ENCODE assay signal across 9 mouse cellular contexts in genomic region chr14:25548650-25549049, GRCm38 (mm10).
DNase-seq lines count a peak whose midpoint lies in the region; ATAC-seq lines count a peak whose summit lies in the region.
"Had no signal": no experiment of that assay in that cellular context is flagged by ENCODE, and none has a peak within 500 bp of the region (broad histone marks: within the 10 kb centered on the region; RNA-seq: fewer than 3 reads in every experiment).

No protein-coding gene starts in this region.

- H3K27ac ChIP-seq in hindbrain, embryonic 11.5 days (ENCODE audit: low read depth, low read length), result peak overlapping the region; percentile 59; the same call in 1 of the 2 replicates
- H3K27ac ChIP-seq in limb, embryonic 15.5 days, result peak overlapping the region; percentile 40; the same call in 1 of the 2 replicates
- H3K27ac ChIP-seq: liver, embryonic 13.5 days had no signal

- peaks cover 8% of the 10 kb centered on the region; the same call in 1 of the 2 replicates for H3K36me3 ChIP-seq in hindbrain, embryonic 11.5 days (ENCODE audit: control insufficient read depth, insufficient read depth, low read length)
- H3K36me3 ChIP-seq in limb, embryonic 15.5 days, result peaks cover 13% of the 10 kb centered on the region

- WGBS in hindbrain, embryonic 11.5 days, result 69% methylated on average over 6 of the region's 6 CpGs
- 38% methylated on average over 6 of the region's 6 CpGs for WGBS in limb, embryonic 15.5 days

- no peak overlapping the region for H3K4me2 ChIP-seq in hindbrain, embryonic 11.5 days (replicated peaks; ENCODE audit: low read depth, low read length)
- no peak overlapping the region for H3K4me2 ChIP-seq in limb, embryonic 15.5 days
- H3K4me2 ChIP-seq: liver, embryonic 13.5 days had no signal

- H3K9ac ChIP-seq in hindbrain, embryonic 11.5 days (ENCODE audit: low read depth, low read length), result no peak overlapping the region
- no peak overlapping the region for H3K9ac ChIP-seq in limb, embryonic 15.5 days
- H3K9ac ChIP-seq: liver, embryonic 13.5 days had no signal

- H3K9me3 ChIP-seq in hindbrain, embryonic 11.5 days (ENCODE audit: control insufficient read depth, low read length), result no peaks in the 10 kb centered on the region
- no peaks in the 10 kb centered on the region for H3K9me3 ChIP-seq in limb, embryonic 15.5 days
- H3K9me3 ChIP-seq: liver, embryonic 13.5 days had no signal

- H3K4me3 ChIP-seq in hindbrain, embryonic 11.5 days (ENCODE audit: low read depth, low read length), result no peak overlapping the region
- no peak overlapping the region for H3K4me3 ChIP-seq in limb, embryonic 15.5 days
- H3K4me3 ChIP-seq: liver, embryonic 13.5 days had no signal

- no peak for ATAC-seq in hindbrain, embryonic 11.5 days (ENCODE audit: low FRiP score)
- ATAC-seq in limb, embryonic 15.5 days (ENCODE audit: insufficient number of reproducible peaks, low FRiP score, low TSS enrichment, low read depth), result no peak
- no peak for ATAC-seq in megakaryocyte, adult 5-6 weeks (ENCODE audit: poor library complexity, severe bottlenecking)

- peak; percentile 49 for DNase-seq in gastrocnemius, adult 18-20 months (ENCODE audit: low spot score)
- no peak for DNase-seq in gastrocnemius, postnatal 10 days
- peak; percentile 95 for DNase-seq in cerebellum, adult 9-10 months
- DNase-seq in hindbrain, embryonic 11.5 days (ENCODE audit: low spot score), result no peak
- DNase-seq in retina, postnatal 1 day, result no peak
- no peak for DNase-seq in lung, postnatal 25 days (ENCODE audit: low spot score)
- DNase-seq: liver, embryonic 13.5 days had no signal

- H3K27me3 ChIP-seq in hindbrain, embryonic 11.5 days (ENCODE audit: control insufficient read depth, insufficient read depth, low read length), result no peaks in the 10 kb centered on the region
- no peaks in the 10 kb centered on the region for H3K27me3 ChIP-seq in limb, embryonic 15.5 days
- H3K27me3 ChIP-seq: liver, embryonic 13.5 days had no signal

- H3K4me1 ChIP-seq in hindbrain, embryonic 11.5 days (replicated peaks; ENCODE audit: control insufficient read depth, insufficient read depth, low read length), result peaks cover 19% of the 10 kb centered on the region
- H3K4me1 ChIP-seq in limb, embryonic 15.5 days, result peaks cover 75% of the 10 kb centered on the region

Comparison
In these comparisons a context has a peak if more than half of its experiments do, and no peak if none do; other contexts are left out.
1. DNase-seq: peak in gastrocnemius, adult 18-20 months (single experiment) and cerebellum, adult 9-10 months (single experiment); none in gastrocnemius, postnatal 10 days (single experiment), hindbrain, embryonic 11.5 days (single experiment), retina, postnatal 1 day (single experiment) and lung, postnatal 25 days (single experiment).